Mouse (Mus musculus) adrenal gland, adult 2 months (tissue): ENCODE results near the gene Igf1r. TPM values are rescaled to one million over a fixed set of nuclear protein-coding genes. Genes with fewer than 3 reads are reported as not detected.

ENCODE experiments used
- DNase-seq: peaks from one replicate; pipeline ENCODE4 v3.0.0; 2021
- polyA plus RNA-seq: library from polyadenylated mRNA; depleted of rRNA; stranded (reverse); fragments of >200 nt; gene quantifications from 2 replicates; pipeline ENCODE4 v1.2.3, GENCODE M21; 2012
- total RNA-seq, 2 experiments: library from RNA; stranded (reverse); gene quantifications; 2 replicates each; pipeline ENCODE4 v1.2.3; 2021

Gene Igf1r
- total and polyA plus RNA-seq, 3 experiments = 21.3 to 95.1 (median 41.2) TPM

GRCm38 (mm10) chr7:68164074-68164473 is 211.4 kb downstream of the Igf1r start:
- DNase-seq = no peak

GRCm38 (mm10) chr7:68172776-68173175 is 220.1 kb downstream of the Igf1r start:
- no peak for DNase-seq

GRCm38 (mm10) chr7:68179672-68180071 is 227.0 kb downstream of the Igf1r start:
- DNase-seq = no peak

DNA sequence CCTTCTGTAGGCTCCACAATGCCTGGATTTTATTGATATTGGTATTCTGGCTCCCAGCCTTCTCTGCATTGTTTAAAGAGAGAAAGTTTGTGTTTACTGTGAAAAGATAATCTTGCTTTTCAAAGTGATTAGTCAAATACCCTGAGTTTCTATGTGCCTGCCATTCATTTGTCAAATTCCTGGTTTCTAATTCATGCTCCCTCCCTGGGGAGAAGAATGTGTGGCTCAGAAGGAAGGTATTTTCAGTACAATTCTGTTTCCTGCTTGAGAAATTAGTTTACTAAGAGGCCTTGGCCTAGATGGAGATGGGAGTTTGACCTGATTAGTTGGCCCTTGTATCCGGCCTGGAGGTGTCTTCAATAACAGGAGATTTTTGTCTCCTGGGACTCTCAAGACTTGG is 228.5 kb downstream of the Igf1r start:
- DNase-seq = no peak

DNA sequence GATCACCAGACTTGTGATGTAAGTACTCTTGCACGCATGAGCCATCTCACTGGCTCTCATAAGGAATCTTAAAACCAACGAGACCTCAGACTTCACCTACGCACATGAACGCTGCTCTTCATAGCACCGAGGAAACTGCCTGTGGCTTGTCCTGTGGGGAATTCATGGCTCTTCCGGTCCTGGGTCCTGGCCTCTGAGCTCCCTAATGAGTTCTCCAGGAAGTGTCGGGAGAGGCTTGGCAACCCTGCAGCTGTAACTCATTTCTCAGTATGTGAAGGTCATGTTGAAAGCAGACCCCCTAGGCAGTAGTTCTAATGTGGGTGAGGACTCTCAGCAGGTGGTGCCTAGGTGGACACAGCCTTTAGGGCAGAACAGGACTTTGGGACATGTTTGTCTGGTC is 229.4 kb downstream of the Igf1r start:
- DNase-seq = no peak

- DNase-seq = no peak
Observed at GRCm38 (mm10) chr7:68182773-68183172, 230.1 kb downstream of the Igf1r start.

- DNase-seq = no peak
Observed at GRCm38 (mm10) chr7:68183421-68183820, 230.8 kb downstream of the Igf1r start.

GRCm38 (mm10) chr7:68189211-68189610 is 236.6 kb downstream of the Igf1r start:
- no peak for DNase-seq

DNA sequence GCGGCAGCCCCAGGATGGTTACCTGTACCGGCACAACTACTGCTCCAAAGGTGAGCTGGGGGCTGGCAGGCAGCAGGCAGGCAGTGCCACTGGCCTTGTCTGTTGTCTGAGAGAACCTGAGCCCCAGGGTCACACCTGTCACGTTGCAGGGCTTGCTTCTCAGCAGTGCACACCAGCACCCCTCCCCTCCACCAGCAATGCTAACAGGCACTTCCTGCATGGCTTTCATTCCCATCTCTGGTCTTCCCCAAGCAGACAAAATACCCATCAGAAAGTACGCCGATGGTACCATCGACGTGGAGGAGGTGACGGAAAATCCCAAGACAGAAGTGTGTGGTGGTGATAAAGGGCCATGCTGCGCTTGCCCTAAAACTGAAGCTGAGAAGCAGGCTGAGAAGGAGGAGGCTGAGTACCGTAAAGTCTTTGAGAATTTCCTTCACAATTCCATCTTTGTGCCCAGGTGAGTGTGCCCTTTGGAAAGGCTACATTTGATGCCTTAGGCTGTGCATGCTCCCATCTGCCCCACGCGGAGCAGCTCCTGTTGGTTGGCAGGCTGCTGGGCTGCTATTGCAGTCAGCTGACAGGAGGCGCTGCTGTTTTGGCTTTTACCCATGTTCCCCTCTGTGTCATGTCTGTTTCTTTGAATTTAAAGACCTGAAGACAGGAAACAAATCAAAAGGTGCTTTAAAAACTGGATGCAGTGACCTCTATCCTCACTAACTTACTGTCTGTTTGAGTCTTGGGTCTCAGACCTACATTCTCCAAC is 237.2 kb downstream of the Igf1r start:
- no peak for DNase-seq

DNA sequence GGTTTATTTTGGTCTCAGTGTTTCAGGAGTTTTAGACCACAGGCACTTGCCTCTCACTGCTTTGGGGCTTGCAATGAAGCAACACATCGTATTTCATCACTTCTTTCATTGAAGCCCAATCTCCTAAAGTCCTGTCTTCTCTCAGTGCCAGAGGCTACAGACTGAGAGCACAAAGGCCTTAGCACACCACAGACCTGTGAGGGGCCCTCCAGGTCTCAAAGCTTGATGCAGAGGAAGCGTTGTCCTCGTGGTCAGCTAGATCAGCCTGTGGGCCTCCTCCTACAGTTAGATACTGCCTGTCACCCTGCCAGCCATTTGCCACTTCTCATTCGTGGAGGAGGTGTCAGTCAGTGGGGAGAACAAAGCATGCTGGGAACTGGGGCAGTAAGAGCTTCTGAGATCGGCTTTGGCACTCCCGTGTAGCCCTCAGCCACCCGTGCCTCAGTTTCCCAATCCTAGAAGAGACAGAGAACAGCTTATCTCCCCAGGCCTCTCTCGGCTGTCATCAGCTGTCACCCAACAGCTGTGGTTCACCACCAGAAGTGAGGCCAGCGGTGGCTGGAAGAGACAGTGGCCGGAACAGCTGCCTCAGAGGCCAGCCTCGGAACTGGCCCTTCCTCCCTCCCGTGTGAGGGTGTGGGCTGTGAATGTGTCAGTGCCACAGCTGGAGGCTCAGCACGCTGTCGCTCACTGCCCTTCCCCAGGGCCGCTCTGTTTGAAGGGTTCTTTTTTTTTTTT is 241.5 kb downstream of the Igf1r start:
- DNase-seq = no peak

GRCm38 (mm10) chr7:68199609-68200008 is 247.0 kb downstream of the Igf1r start:
- DNase-seq = no peak

- DNase-seq = no peak
Observed at GRCm38 (mm10) chr7:68205776-68206427, 253.3 kb downstream of the Igf1r start.

DNA sequence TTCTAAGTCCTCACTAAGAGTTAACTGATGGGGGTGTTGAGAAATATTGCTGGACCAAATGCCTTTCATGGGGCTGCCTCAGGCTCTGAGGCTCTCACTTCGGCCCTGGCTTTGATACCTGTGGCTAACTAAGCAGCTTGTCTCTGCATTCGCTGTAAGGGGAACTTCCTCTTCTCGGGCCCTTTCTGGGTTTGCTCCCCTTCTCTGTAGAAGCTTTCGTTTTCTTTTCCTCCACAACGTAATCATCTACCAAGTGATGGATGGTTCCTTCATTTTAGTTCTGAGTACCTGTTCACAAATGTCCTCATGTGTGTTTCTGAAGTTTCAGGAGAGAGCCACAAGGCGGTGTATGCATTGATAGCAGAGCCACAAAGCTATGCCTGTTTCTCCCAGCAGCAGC is 256.4 kb downstream of the Igf1r start:
- DNase-seq = no peak

GRCm38 (mm10) chr7:68210417-68210816 is 257.8 kb downstream of the Igf1r start:
- no peak for DNase-seq

DNA sequence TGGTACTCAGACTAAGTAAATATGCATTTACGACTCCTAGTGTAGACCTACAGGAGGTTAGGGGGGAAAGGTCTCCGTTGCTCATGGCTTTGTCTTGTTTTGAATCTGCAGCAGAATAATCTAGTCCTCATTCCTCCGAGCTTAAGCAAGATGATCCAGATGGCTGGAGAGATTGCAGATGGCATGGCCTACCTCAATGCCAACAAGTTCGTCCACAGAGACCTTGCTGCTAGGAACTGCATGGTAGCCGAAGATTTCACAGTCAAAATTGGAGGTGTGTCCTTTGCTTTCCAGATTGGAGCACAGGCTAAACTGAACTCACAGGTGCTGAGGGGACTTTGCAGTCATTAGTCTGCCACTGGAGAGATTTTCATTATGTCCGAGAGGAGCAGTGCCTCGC is 259.3 kb downstream of the Igf1r start:
- no peak for DNase-seq

DNA sequence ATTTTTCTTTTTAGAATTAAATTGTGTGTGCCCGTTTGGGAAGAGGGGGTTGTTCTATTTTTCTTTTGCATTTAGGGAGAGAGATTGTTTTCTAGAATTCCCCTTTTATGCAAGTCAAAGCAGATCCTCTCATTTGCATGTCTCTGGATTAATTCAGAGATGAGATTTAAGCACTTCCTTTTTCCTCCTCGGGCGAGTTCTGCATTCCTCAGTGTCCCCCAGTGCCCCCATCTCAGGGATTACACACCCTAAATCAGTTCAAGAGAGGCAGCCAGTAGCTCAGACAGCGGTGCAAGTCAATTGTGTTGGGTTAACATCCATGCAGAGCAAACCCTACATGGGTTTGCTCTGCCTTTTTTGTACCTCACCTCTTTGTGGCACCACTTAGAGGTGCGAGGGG is 261.2 kb downstream of the Igf1r start:
- no peak for DNase-seq

GRCm38 (mm10) chr7:68215522-68216070 is 263.0 kb downstream of the Igf1r start:
- DNase-seq = no peak

DNA sequence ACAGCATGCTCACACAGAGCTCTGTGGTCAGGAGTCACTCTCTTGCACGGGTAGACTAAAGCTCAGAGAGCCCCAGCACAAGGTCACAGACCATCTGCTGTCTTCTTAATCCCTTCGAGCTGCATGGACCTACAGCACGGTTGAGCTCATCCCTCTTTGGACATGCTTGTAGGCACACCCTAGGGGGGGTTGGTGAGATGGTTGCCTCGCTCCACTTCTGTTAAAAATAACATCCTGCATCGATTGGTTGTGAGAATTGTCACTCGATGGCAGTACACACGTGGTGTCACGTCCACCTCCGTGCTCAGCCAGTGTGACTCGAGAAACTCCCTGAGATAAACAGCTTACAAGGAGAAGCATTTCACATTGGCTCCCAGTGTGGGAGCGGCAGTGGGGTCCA is 266.3 kb downstream of the Igf1r start:
- no peak for DNase-seq

- no peak for DNase-seq
Observed at GRCm38 (mm10) chr7:68221677-68222230, 269.1 kb downstream of the Igf1r start.

DNA sequence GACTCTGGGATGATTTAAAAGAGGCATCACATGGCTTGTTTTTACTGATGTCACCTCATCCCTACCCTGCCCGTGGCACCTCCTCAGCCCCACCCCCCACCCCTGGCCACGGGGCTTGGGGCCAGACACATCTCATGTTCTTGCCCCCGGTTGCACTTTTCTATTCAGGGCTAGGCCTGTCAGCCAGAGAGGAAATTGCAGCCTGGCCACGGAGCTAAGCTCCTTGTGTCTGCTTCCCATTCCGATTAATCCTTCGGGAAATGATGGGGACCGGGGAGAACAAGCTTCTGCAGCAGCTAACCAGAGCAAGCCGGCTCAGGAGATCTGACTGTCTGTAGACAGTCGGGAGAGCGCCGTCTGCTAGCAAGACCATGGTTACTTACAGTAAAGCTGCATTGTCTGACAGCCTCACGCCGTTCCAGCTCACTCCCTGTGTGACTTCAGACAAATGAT is 270.8 kb downstream of the Igf1r start:
- DNase-seq = peak; percentile 52

GRCm38 (mm10) chr7:68224006-68224405 is 271.4 kb downstream of the Igf1r start:
- no peak for DNase-seq

DNA sequence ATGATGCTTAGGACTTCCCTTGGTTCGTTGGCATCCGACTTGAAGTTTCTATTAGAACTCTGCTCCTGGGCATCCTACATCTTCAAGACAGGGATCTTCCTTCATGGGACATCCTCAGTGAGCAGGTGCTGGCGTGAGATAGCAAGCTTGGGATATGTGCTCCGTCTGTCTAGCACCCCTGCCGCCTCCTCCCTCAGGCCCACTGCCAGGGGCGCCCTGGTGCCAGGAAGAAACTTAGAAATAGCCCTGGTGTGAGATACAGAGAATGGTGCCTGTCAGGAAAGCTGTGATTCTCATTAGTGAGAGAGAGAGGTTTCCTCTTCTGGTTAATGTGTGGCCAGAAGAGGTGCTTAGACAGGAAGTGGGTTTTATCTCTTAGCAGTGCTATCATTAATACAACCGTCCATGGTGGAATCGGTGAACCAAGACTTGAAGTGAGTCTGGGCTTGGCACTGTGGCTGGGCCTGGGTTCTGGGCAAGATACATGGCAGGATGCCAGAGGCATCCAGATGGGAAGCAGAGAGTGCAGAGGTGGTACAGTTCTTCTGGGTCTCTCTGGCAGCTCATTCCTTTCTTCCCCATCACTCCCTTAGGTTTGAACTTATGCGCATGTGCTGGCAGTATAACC is 272.9 kb downstream of the Igf1r start:
- no peak for DNase-seq
